Mouse (Mus musculus) adrenal gland, postnatal 25 days (tissue): ENCODE data around the gene Ror1. TPM values are rescaled to one million over a fixed set of nuclear protein-coding genes. Genes with fewer than 3 reads are reported as not detected.

ENCODE experiments used
- DNase-seq: peaks from one replicate; pipeline ENCODE4 v3.0.0; 2021; ENCODE audit warnings: mixed read lengths
- total RNA-seq: library from RNA; stranded (reverse); gene quantifications from 2 replicates; pipeline ENCODE4 v1.2.3, GENCODE M21; 2021

Ror1 gene
- total RNA-seq, 1 experiment from 2014 or later = 10.3 TPM

GRCm38 (mm10) chr4:100214324-100215215 is 119.0 kb downstream of the Ror1 start:
- peak; percentile 67 for DNase-seq

- DNase-seq = no peak
Measured at GRCm38 (mm10) chr4:100216587-100216986, 121.0 kb downstream of the Ror1 start.

GRCm38 (mm10) chr4:100219026-100219425 is 123.4 kb downstream of the Ror1 start:
- no peak for DNase-seq

GRCm38 (mm10) chr4:100219599-100219998 is 124.0 kb downstream of the Ror1 start:
- no peak for DNase-seq

- DNase-seq = no peak
Measured at GRCm38 (mm10) chr4:100221978-100222737, 126.6 kb downstream of the Ror1 start.

- no peak for DNase-seq
Measured at GRCm38 (mm10) chr4:100223532-100223931, 127.9 kb downstream of the Ror1 start.

- DNase-seq = no peak
Measured at GRCm38 (mm10) chr4:100223965-100224364, 128.4 kb downstream of the Ror1 start.

GRCm38 (mm10) chr4:100226619-100227018 is 131.0 kb downstream of the Ror1 start:
- DNase-seq = peak; percentile 38

GRCm38 (mm10) chr4:100228106-100228505 is 132.5 kb downstream of the Ror1 start:
- DNase-seq = no peak

GRCm38 (mm10) chr4:100230245-100230644 is 134.7 kb downstream of the Ror1 start:
- no peak for DNase-seq

GRCm38 (mm10) chr4:100230963-100231362 is 135.4 kb downstream of the Ror1 start:
- DNase-seq = no peak

- peak; percentile 43 for DNase-seq
Measured at GRCm38 (mm10) chr4:100231906-100232305, 136.3 kb downstream of the Ror1 start.

GRCm38 (mm10) chr4:100232541-100232940 is 136.9 kb downstream of the Ror1 start:
- no peak for DNase-seq

GRCm38 (mm10) chr4:100233770-100234169 is 138.2 kb downstream of the Ror1 start:
- no peak for DNase-seq

GRCm38 (mm10) chr4:100236339-100236738 is 140.7 kb downstream of the Ror1 start:
- DNase-seq = no peak

GRCm38 (mm10) chr4:100242061-100242756 is 146.6 kb downstream of the Ror1 start:
- no peak for DNase-seq

GRCm38 (mm10) chr4:100244250-100244649 is 148.7 kb downstream of the Ror1 start:
- no peak for DNase-seq

- no peak for DNase-seq
Measured at GRCm38 (mm10) chr4:100244701-100245100, 149.1 kb downstream of the Ror1 start.

- DNase-seq = no peak
Measured at GRCm38 (mm10) chr4:100247826-100248225, 152.2 kb downstream of the Ror1 start.

GRCm38 (mm10) chr4:100248273-100248672 is 152.7 kb downstream of the Ror1 start:
- no peak for DNase-seq

GRCm38 (mm10) chr4:100251270-100251669 is 155.7 kb downstream of the Ror1 start:
- no peak for DNase-seq

- no peak for DNase-seq
Measured at GRCm38 (mm10) chr4:100252050-100252449, 156.5 kb downstream of the Ror1 start.

- no peak for DNase-seq
Measured at GRCm38 (mm10) chr4:100252646-100253045, 157.1 kb downstream of the Ror1 start.
